Mouse (Mus musculus) cerebellum, postnatal 36 days (tissue): ENCODE measurements at regions not wholly inside any gene's neighbourhood (a gene's known extent, or its start where the extent isn't known, plus 50 kb on each side); places are given as distances from the start of the nearest gene placed in this dataset.

Experiments used
- DNase-seq, 2 experiments: peaks; one replicate each; pipeline ENCODE4 v3.0.0; 2021 to 2022; ENCODE audit warnings: mixed read lengths in 2 of 2

DNA sequence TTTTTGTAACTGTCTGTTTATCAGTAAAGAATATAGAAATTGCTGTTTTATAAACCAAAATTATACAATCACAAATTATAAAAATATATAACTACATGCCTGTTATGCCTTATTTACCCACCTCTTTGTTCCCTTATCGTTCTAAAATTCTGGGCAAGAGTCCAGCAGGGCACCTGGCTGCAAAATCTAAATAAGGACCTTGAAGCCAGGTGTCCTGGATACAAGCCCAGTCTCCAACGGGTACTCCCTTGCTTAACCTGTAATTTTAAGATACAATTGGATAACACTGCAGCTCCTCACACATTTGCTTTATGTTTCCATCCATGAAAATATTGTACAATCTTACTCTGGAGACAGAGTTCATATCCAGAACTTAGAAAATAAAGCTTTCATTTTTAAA, 635.8 kb downstream of the Ube2dnl2 start:
- DNase-seq, result peak; percentile 27 to 34

GRCm38 (mm10) chrX:115586111-115586865, 678.9 kb downstream of the Ube2dnl2 start:
- peak; percentile 21 to 23 for DNase-seq
